Mouse (Mus musculus) myocyte (in vitro differentiated cells): ENCODE measurements around the gene Sclt1.

Experiments
- CEBPB ChIP-seq: IDR thresholded peaks from 2 replicates; pipeline ENCODE4 v1.6.1; 2011; ENCODE audit warnings: mild to moderate bottlenecking, moderate library complexity; ENCODE audit not compliant: poor library complexity, insufficient read depth, severe bottlenecking
- E2F4 ChIP-seq: IDR thresholded peaks from one replicate; pipeline ENCODE4 v1.6.1; 2011; ENCODE audit warnings: mild to moderate bottlenecking, control low read depth, moderate library complexity; ENCODE audit not compliant: insufficient read depth
- MAX ChIP-seq: IDR thresholded peaks from one replicate; pipeline ENCODE4 v1.6.1; 2011; ENCODE audit warnings: low read depth, mild to moderate bottlenecking, control low read depth
- MYOD1 ChIP-seq, 3 experiments: IDR thresholded peaks; one replicate each; pipeline ENCODE4 v1.6.1; 2011; ENCODE audit warnings: control low read depth in 2 of 3, low read depth in 2 of 3, mild to moderate bottlenecking in 2 of 3, moderate library complexity in 1 of 3; ENCODE audit not compliant: insufficient read length in 2 of 3, control insufficient read depth in 1 of 3
- MYOG ChIP-seq, 3 experiments: IDR thresholded peaks; one replicate each; pipeline ENCODE4 v1.6.1; 2011; ENCODE audit warnings: control low read depth in 2 of 3, low read depth in 2 of 3, mild to moderate bottlenecking in 2 of 3; ENCODE audit not compliant: insufficient read length in 2 of 3, control insufficient read depth in 1 of 3, insufficient read depth in 1 of 3
- POLR2A ChIP-seq: IDR thresholded peaks from one replicate; pipeline ENCODE4 v1.6.1; 2011; ENCODE audit warnings: low read depth, mild to moderate bottlenecking, control low read depth, moderate library complexity; ENCODE audit not compliant: insufficient read length
- POLR2AphosphoS2 ChIP-seq: IDR thresholded peaks from one replicate; pipeline ENCODE4 v1.6.1; 2011; ENCODE audit warnings: low read depth, control low read depth; ENCODE audit not compliant: insufficient read length
- REST ChIP-seq: IDR thresholded peaks from one replicate; pipeline ENCODE4 v1.6.1; 2011; ENCODE audit warnings: mild to moderate bottlenecking, control low read depth, moderate library complexity; ENCODE audit not compliant: insufficient read depth, insufficient read length
- SRF ChIP-seq: IDR thresholded peaks from one replicate; pipeline ENCODE4 v1.6.1; 2011; ENCODE audit warnings: low read depth; ENCODE audit not compliant: control insufficient read depth, insufficient read length
- TCF12 ChIP-seq: IDR thresholded peaks from one replicate; pipeline ENCODE4 v1.6.1; 2011; ENCODE audit warnings: mild to moderate bottlenecking, control low read depth; ENCODE audit not compliant: poor library complexity, insufficient read depth, severe bottlenecking
- TCF3 ChIP-seq: IDR thresholded peaks from one replicate; pipeline ENCODE4 v1.6.1; 2011; ENCODE audit warnings: low read depth, control low read depth; ENCODE audit not compliant: insufficient read length
- USF1 ChIP-seq: IDR thresholded peaks from one replicate; pipeline ENCODE4 v1.6.1; 2011; ENCODE audit warnings: low read depth, mild to moderate bottlenecking, control low read depth, moderate library complexity

DNA sequence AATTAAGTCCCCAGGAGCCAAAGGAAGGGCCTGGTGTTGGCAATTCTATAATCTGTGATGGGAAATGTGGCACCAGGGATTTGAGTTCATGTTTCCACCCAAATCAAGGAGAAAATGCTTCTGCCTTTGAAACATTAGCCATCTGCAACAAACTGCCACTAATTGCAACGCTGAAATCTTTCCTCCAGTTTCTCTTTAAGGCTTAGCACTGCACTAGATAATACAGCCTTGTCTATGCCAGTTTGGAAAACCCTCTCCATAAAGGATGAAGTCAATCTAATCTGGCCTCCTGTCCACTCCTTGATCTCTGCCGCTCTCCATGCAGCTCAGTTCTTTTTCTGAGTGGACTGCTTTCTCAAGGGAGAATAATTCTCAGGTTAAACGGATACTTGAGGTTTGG lies 124.3 kb downstream of the Sclt1 start:
- TF ChIP-seq POLR2A (no peak), TCF3 (no peak), REST (no peak), USF1 (no peak), TCF12 (no peak), MYOG (IDR thresholded peaks at IDR 0.05; ENCODE audit: control insufficient read depth in 1 of 3, insufficient read depth in 1 of 3, insufficient read length in 2 of 3, low read depth in 2 of 3) (no peak), MAX (no peak), E2F4 (no peak), MYOD1 (IDR thresholded peaks at IDR 0.05; ENCODE audit: control insufficient read depth in 1 of 3, insufficient read length in 2 of 3, low read depth in 2 of 3) (no peak), POLR2AphosphoS2 (no peak), SRF (no peak), CEBPB (no peak)
